14 mouse cellular contexts compared by ENCODE assay signal in genomic region chr10:67045192-67045899, GRCm38 (mm10). TPM values are rescaled to one million over a fixed set of nuclear protein-coding genes. Genes with fewer than 3 reads are reported as not detected.
A peak's percentile ranks its signal among the peaks of the same experiment; 100 is the strongest.
DNase-seq lines count a peak whose midpoint lies in the region; ATAC-seq and TF ChIP-seq lines count a peak whose summit lies in the region.
"Had no signal": no experiment of that assay in that cellular context is flagged by ENCODE, and none has a peak within 500 bp of the region (broad histone marks: within the 10 kb centered on the region; RNA-seq: fewer than 3 reads in every experiment).

No protein-coding gene starts in this region.

- no peaks in the 10 kb centered on the region for H3K27me3 ChIP-seq in kidney, postnatal 0 days (ENCODE audit: insufficient read depth, low read length)
- H3K27me3 ChIP-seq in forebrain, embryonic 12.5 days = no peaks in the 10 kb centered on the region
- no peaks in the 10 kb centered on the region for H3K27me3 ChIP-seq in limb, embryonic 10.5 days (ENCODE audit: low read depth, poor library complexity, severe bottlenecking)
- H3K27me3 ChIP-seq in kidney, embryonic 15.5 days = no peaks in the 10 kb centered on the region
- H3K27me3 ChIP-seq: embryonic facial prominence, embryonic 15.5 days had no signal

- H3K9me3 ChIP-seq in kidney, postnatal 0 days (replicated peaks; ENCODE audit: low read length) = no peaks in the 10 kb centered on the region
- H3K9me3 ChIP-seq in forebrain, embryonic 12.5 days = no peaks in the 10 kb centered on the region
- H3K9me3 ChIP-seq in limb, embryonic 10.5 days (replicated peaks) = no peaks in the 10 kb centered on the region
- no peaks in the 10 kb centered on the region for H3K9me3 ChIP-seq in kidney, embryonic 15.5 days (replicated peaks)
- H3K9me3 ChIP-seq: embryonic facial prominence, embryonic 15.5 days had no signal

- no peaks in the 10 kb centered on the region; the same call in 1 of the 2 replicates for H3K4me1 ChIP-seq in kidney, postnatal 0 days (replicated peaks; ENCODE audit: insufficient read depth, low read length)
- H3K4me1 ChIP-seq in forebrain, embryonic 12.5 days = peaks cover 32% of the 10 kb centered on the region
- peaks cover 45% of the 10 kb centered on the region for H3K4me1 ChIP-seq in limb, embryonic 10.5 days
- H3K4me1 ChIP-seq in kidney, embryonic 15.5 days = peaks cover 36% of the 10 kb centered on the region

- no peak for ATAC-seq in kidney, postnatal 0 days (replicated peaks; ENCODE audit: low FRiP score, low read depth)
- ATAC-seq in forebrain, embryonic 12.5 days (ENCODE audit: low FRiP score) = peak; percentile 31; the same call in 1 of the 2 replicates
- no peak for ATAC-seq in kidney, embryonic 15.5 days (replicated peaks; ENCODE audit: low FRiP score)
- ATAC-seq: CD4-positive, CD25-positive, alpha-beta regulatory T cell, adult 4 months had no signal

- intact Hi-C loops in left cerebral cortex, postnatal 25 days (cut with DNase I) = no loop called here

- TF ChIP-seq CTCF in kidney, postnatal 0 days (IDR thresholded peaks at IDR 0.05; ENCODE audit: low read depth) = no peak

- H3K36me3 ChIP-seq in kidney, postnatal 0 days (ENCODE audit: insufficient read depth, low read length) = no peaks in the 10 kb centered on the region
- 0 out of 2 replicates have a peak, but pooled peaks cover 5% of the 10 kb centered on the region for H3K36me3 ChIP-seq in forebrain, embryonic 12.5 days (replicated peaks)
- H3K36me3 ChIP-seq in limb, embryonic 10.5 days = 0 out of 2 replicates have a peak, but pooled peaks cover 6% of the 10 kb centered on the region
- H3K36me3 ChIP-seq in kidney, embryonic 15.5 days = no peaks in the 10 kb centered on the region
- H3K36me3 ChIP-seq: embryonic facial prominence, embryonic 15.5 days had no signal

- H3K27ac ChIP-seq in kidney, postnatal 0 days = no peak overlapping the region
- peak overlapping the region; percentile 19; the same call in 1 of the 2 replicates for H3K27ac ChIP-seq in forebrain, embryonic 12.5 days
- H3K27ac ChIP-seq in limb, embryonic 10.5 days = 0 out of 2 replicates have a peak overlapping the region, but pooled peaks have one; percentile 25
- H3K27ac ChIP-seq in kidney, embryonic 15.5 days = no peak overlapping the region
- H3K27ac ChIP-seq: embryonic facial prominence, embryonic 15.5 days had no signal

- no peak overlapping the region for H3K4me2 ChIP-seq in kidney, postnatal 0 days (ENCODE audit: low read length)
- H3K4me2 ChIP-seq in forebrain, embryonic 12.5 days = no peak overlapping the region
- no peak overlapping the region for H3K4me2 ChIP-seq in kidney, embryonic 15.5 days
- H3K4me2 ChIP-seq: embryonic facial prominence, embryonic 15.5 days had no signal

- no peak overlapping the region for H3K9ac ChIP-seq in kidney, postnatal 0 days (ENCODE audit: low read depth, low read length)
- H3K9ac ChIP-seq in forebrain, embryonic 12.5 days = no peak overlapping the region
- H3K9ac ChIP-seq in kidney, embryonic 15.5 days = no peak overlapping the region
- H3K9ac ChIP-seq: embryonic facial prominence, embryonic 15.5 days had no signal

- H3K4me3 ChIP-seq in kidney, postnatal 0 days (replicated peaks; ENCODE audit: low read depth, low read length) = no peak overlapping the region
- no peak overlapping the region for H3K4me3 ChIP-seq in forebrain, embryonic 12.5 days (replicated peaks)
- no peak overlapping the region for H3K4me3 ChIP-seq in limb, embryonic 10.5 days
- H3K4me3 ChIP-seq in kidney, embryonic 15.5 days (replicated peaks) = no peak overlapping the region
- H3K4me3 ChIP-seq: embryonic facial prominence, embryonic 15.5 days had no signal

- WGBS in kidney, postnatal 0 days = 51% methylated on average over 12 of the region's 12 CpGs
- 53% methylated on average over 12 of the region's 12 CpGs for WGBS in forebrain, embryonic 12.5 days
- 75% methylated on average over 12 of the region's 12 CpGs for WGBS in limb, embryonic 10.5 days
- WGBS in kidney, embryonic 15.5 days = 59% methylated on average over 12 of the region's 12 CpGs

- peak; percentile 27 for DNase-seq in kidney, postnatal 0 days (ENCODE audit: low spot score)
- no peak for DNase-seq in kidney, postnatal 36 days
- DNase-seq in limb, embryonic 10.5 days (ENCODE audit: low spot score) = no peak
- peak; percentile 65 for DNase-seq in retina, postnatal 1 day
- DNase-seq in left cerebral cortex, postnatal 25 days (ENCODE audit: low spot score in 2 of 2) = no peak
- DNase-seq: adrenal gland, postnatal 14 days; cerebellum, adult 9-10 months; heart, postnatal 14 days; kidney, adult 9 months; thymus, adult 2 months had no signal

RNA-seq across cellular contexts. Expression of gene Jmjd1c, which starts 50.6 kb away (rescaled TPM):
- 35.2 and 40.8 TPM in 2 replicates for polyA plus RNA-seq in kidney, postnatal 0 days (2015; fragmentation: Nextera tagmentation; extraction: Ambion mirVana)
- polyA plus RNA-seq in forebrain, embryonic 12.5 days (2016; fragmentation: Nextera tagmentation; extraction: Ambion mirVana) = 50.3 and 58.6 TPM in 2 replicates
- polyA plus RNA-seq in limb, embryonic 10.5 days (2016; fragmentation: Nextera tagmentation; extraction: Ambion mirVana) = 27.6 and 31.6 TPM in 2 replicates
- 10 to 100 TPM; 77.1 to 87.7 TPM for total RNA-seq in left cerebral cortex, postnatal 25 days (2021)
- polyA plus RNA-seq in kidney, embryonic 15.5 days (2015; fragmentation: Nextera tagmentation; extraction: Ambion mirVana) = 38.0 and 42.6 TPM in 2 replicates

RNA-seq across cellular contexts. Expression of gene Reep3, which starts 51.4 kb away (rescaled TPM):
- polyA plus RNA-seq in kidney, postnatal 0 days (2015; fragmentation: Nextera tagmentation; extraction: Ambion mirVana) = 44.7 and 50.9 TPM in 2 replicates
- polyA plus RNA-seq in forebrain, embryonic 12.5 days (2016; fragmentation: Nextera tagmentation; extraction: Ambion mirVana) = 43.8 and 46.9 TPM in 2 replicates
- polyA plus RNA-seq in limb, embryonic 10.5 days (2016; fragmentation: Nextera tagmentation; extraction: Ambion mirVana) = 17.8 and 22.2 TPM in 2 replicates
- 10 to 100 TPM; 18.9 to 21.3 TPM for total RNA-seq in left cerebral cortex, postnatal 25 days (2021)
- polyA plus RNA-seq in kidney, embryonic 15.5 days (2015; fragmentation: Nextera tagmentation; extraction: Ambion mirVana) = 47.0 and 49.1 TPM in 2 replicates

Comparison
In these comparisons a context has a peak if more than half of its experiments do, and no peak if none do; other contexts are left out.
1. DNase-seq: peak in kidney, postnatal 0 days (single experiment) and retina, postnatal 1 day (single experiment); none in kidney, postnatal 36 days (0 of 2), limb, embryonic 10.5 days (single experiment) and left cerebral cortex, postnatal 25 days (0 of 2).
2. H3K27ac ChIP-seq: peak in forebrain, embryonic 12.5 days (single experiment) and limb, embryonic 10.5 days (single experiment); none in kidney, postnatal 0 days (single experiment) and kidney, embryonic 15.5 days (single experiment).